Mouse (Mus musculus) brown adipose tissue, adult 24 weeks (tissue): ENCODE results near the gene Hoxa13. TPM values are rescaled to one million over a fixed set of nuclear protein-coding genes. Genes with fewer than 3 reads are reported as not detected.

Experiments used
- H3K27ac ChIP-seq: fragments of 200-500 bp; replicated peaks from 2 replicates; pipeline ENCODE4 v1.5.1; 2012; ENCODE audit warnings: low read depth, mild to moderate bottlenecking, low read length
- H3K4me1 ChIP-seq: fragments of 200-500 bp; 2 replicates; pipeline ENCODE4 v1.6.1; 2012; ENCODE audit warnings: low read length, mixed read lengths; ENCODE audit not compliant: control insufficient read depth, insufficient read depth, insufficient read length
- H3K4me3 ChIP-seq: fragments of 200-500 bp; 2 replicates; pipeline ENCODE4 v1.5.1; 2012; ENCODE audit warnings: low read depth, mild to moderate bottlenecking, low read length, moderate library complexity; ENCODE audit not compliant: insufficient read depth
- polyA plus RNA-seq: library from polyadenylated mRNA; stranded (reverse); fragments of >200 nt; gene quantifications from 2 replicates; pipeline ENCODE4 v1.2.4, GENCODE M21; 2012; ENCODE audit not compliant: missing spikeins, insufficient read depth, insufficient read length

The Hoxa13 gene
- polyA plus RNA-seq, 1 experiment = not detected

DNA sequence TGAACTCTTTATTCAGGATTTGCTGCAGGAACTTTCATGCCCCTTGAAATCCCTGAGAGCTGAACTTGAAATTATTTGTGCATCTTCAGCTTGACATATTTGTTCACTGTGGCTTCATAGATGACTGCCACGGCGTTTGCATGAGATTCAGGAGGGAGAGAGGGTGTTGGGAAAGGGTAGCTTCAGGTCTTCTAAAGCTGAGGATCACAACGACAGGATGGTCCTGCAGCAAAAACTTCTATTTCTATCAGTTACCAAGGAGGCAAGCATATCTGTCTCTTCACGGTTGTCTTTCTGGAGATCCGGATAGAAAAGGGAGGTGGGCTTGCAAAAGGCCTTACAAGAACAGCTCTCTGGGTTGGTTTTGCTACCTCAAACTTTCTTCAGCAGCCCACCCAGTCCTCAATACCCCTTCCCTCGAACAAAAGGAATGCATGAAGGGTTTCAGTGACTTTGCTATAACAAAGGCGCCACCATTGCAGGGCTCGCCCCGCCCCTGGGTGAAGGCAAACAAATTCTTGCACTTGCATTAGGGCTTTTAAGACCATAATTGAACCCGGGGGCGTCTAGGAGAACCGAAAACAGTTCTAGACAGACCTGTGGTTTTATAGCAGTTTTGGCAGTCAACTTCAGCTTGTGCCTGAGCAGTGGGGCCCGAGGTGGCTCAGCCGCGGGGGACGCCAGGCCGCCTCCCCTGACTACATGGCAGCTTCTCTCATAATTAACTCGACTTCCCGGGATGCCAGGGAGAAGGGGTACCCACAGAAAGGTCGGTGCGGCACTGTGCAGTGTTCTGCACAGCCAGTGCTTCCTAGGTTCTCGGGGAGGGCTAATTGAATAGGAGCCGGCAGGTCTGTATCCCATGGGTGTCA is 12.7 kb downstream of the Hoxa13 start:
- H3K27ac ChIP-seq = no peak overlapping the region
- H3K4me1 ChIP-seq = no peaks in the 10 kb centered on the region
- no peak overlapping the region for H3K4me3 ChIP-seq

DNA sequence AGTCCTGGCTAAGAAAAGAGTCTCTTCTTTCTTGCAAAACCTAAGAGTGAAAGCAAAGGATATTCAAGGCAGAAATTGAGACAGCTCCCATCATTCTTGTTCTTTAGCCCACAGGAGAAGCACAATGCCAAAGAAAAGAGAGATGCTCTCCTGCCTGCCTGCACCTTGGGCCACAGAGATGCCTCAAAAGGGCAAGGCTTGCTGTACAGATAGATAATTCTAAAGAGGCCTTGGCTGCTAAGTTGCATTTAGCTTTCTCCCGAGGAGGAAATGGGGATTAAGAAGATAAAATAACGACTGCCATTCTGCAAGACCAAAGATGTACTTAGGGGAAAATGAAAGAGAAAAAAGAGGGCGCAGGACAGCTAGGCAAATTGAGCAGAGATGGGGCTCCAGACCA is 13.8 kb downstream of the Hoxa13 start:
- Histone ChIP-seq H3K27ac (no peak overlapping the region), H3K4me3 (no peak overlapping the region), H3K4me1 (no peaks in the 10 kb centered on the region)

GRCm38 (mm10) chr6:52246403-52246803 is 14.3 kb downstream of the Hoxa13 start:
- H3K27ac ChIP-seq = no peak overlapping the region
- no peaks in the 10 kb centered on the region for H3K4me1 ChIP-seq
- H3K4me3 ChIP-seq = no peak overlapping the region

DNA sequence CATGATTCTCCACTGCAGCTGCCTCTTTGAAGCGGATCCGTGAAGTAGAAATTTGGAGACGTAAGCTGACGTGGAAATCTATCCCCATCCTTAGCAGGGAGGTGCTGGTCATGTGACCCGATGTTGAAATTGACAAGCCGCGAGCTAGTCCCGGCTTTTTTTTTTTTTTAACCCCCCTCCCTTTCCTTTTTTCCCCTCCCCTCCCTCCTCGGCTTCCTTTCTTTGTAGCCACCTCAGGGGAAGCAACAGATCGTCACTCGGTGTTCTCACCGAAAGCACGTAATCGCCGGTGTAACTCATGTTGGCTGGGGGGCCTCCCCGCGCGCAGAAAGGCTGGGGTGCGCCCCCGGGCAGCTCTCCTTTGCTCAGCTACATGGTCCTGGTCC is 14.9 kb downstream of the Hoxa13 start, which contains the start of gene Hoxa11:
TSS of gene Hoxa11 (minus strand) at position 54 of the 386 bp plus-strand sequence.
- no peak within 1 kb of the TSS for H3K27ac ChIP-seq
- H3K4me3 ChIP-seq = peak within 1 kb of the TSS; percentile 3; the same call in 1 of the 2 replicates
- H3K4me1 ChIP-seq = no peaks in the 10 kb centered on the region

GRCm38 (mm10) chr6:52245040-52245756 is 15.5 kb downstream of the Hoxa13 start:
- Histone ChIP-seq H3K4me3 (peak overlapping the region; percentile 3; the same call in 1 of the 2 replicates), H3K4me1 (no peaks in the 10 kb centered on the region), H3K27ac (no peak overlapping the region)

GRCm38 (mm10) chr6:52244471-52245039 is 16.1 kb downstream of the Hoxa13 start:
- no peak overlapping the region for H3K27ac ChIP-seq
- no peaks in the 10 kb centered on the region for H3K4me1 ChIP-seq
- 0 out of 2 replicates have a peak overlapping the region, but pooled peaks have one; percentile 3 for H3K4me3 ChIP-seq

- no peak overlapping the region for H3K27ac ChIP-seq
- H3K4me3 ChIP-seq = no peak overlapping the region
- no peaks in the 10 kb centered on the region for H3K4me1 ChIP-seq
Observed at GRCm38 (mm10) chr6:52243681-52244121, 17.0 kb downstream of the Hoxa13 start.

- Histone ChIP-seq H3K27ac (no peak overlapping the region), H3K4me3 (no peak overlapping the region), H3K4me1 (no peaks in the 10 kb centered on the region)
Observed at GRCm38 (mm10) chr6:52242801-52243332, 17.8 kb downstream of the Hoxa13 start.

- no peaks in the 10 kb centered on the region for H3K4me1 ChIP-seq
- H3K27ac ChIP-seq = no peak overlapping the region
- no peak overlapping the region for H3K4me3 ChIP-seq
Observed at GRCm38 (mm10) chr6:52241001-52241621, 19.6 kb downstream of the Hoxa13 start.

- no peak within 1 kb of the TSS for H3K4me3 ChIP-seq
- H3K27ac ChIP-seq = no peak within 1 kb of the TSS
- no peaks in the 10 kb centered on the region for H3K4me1 ChIP-seq
Observed at GRCm38 (mm10) chr6:52240389-52241000, 20.2 kb downstream of the Hoxa13 start, which contains the start of gene Hoxa10. Gene Hoxa10 (minus strand): TSS chr6:52240854.

GRCm38 (mm10) chr6:52239625-52240388 is 20.9 kb downstream of the Hoxa13 start:
- H3K4me3 ChIP-seq = no peak overlapping the region
- H3K27ac ChIP-seq = no peak overlapping the region

GRCm38 (mm10) chr6:52238976-52239375 is 21.7 kb downstream of the Hoxa13 start:
- H3K4me3 ChIP-seq = no peak overlapping the region
- no peak overlapping the region for H3K27ac ChIP-seq
- H3K4me1 ChIP-seq = no peaks in the 10 kb centered on the region

More at GRCm38 (mm10) chr6:52239625-52240388, 20.9 kb downstream of the Hoxa13 start:
- H3K4me1 ChIP-seq = no peaks in the 10 kb centered on the region

GRCm38 (mm10) chr6:52238155-52238545 is 22.5 kb downstream of the Hoxa13 start:
- Histone ChIP-seq H3K4me3 (no peak overlapping the region), H3K4me1 (no peaks in the 10 kb centered on the region), H3K27ac (no peak overlapping the region)
